Mouse (Mus musculus) myocyte (in vitro differentiated cells): ENCODE measurements around the gene Atf6. TPM values are rescaled to one million over a fixed set of nuclear protein-coding genes. Genes with fewer than 3 reads are reported as not detected.

ENCODE experiments used
- H3K27me3 ChIP-seq: one replicate; pipeline ENCODE4 v1.6.1; 2011; ENCODE audit not compliant: control insufficient read depth, insufficient read depth, insufficient read length
- H3K36me3 ChIP-seq: one replicate; pipeline ENCODE4 v1.6.1; 2011; ENCODE audit not compliant: control insufficient read depth, insufficient read depth
- H3K4me2 ChIP-seq: one replicate; pipeline ENCODE4 v1.6.1; 2011; ENCODE audit warnings: low read depth, control low read depth
- H3K4me3 ChIP-seq: one replicate; pipeline ENCODE4 v1.5.1; 2011; ENCODE audit warnings: mild to moderate bottlenecking, control low read depth, moderate library complexity
- H3K79me2 ChIP-seq: one replicate; pipeline ENCODE4 v1.6.1; 2011; ENCODE audit not compliant: control insufficient read depth, insufficient read depth
- H3ac ChIP-seq: one replicate; pipeline ENCODE4 v1.6.1; 2011; ENCODE audit not compliant: control insufficient read depth, insufficient read length
- CEBPB ChIP-seq: IDR thresholded peaks from 2 replicates; pipeline ENCODE4 v1.6.1; 2011; ENCODE audit warnings: mild to moderate bottlenecking, moderate library complexity; ENCODE audit not compliant: poor library complexity, insufficient read depth, severe bottlenecking
- E2F4 ChIP-seq: IDR thresholded peaks from one replicate; pipeline ENCODE4 v1.6.1; 2011; ENCODE audit warnings: mild to moderate bottlenecking, control low read depth, moderate library complexity; ENCODE audit not compliant: insufficient read depth
- MAX ChIP-seq: IDR thresholded peaks from one replicate; pipeline ENCODE4 v1.6.1; 2011; ENCODE audit warnings: low read depth, mild to moderate bottlenecking, control low read depth
- MYOD1 ChIP-seq, 3 experiments: IDR thresholded peaks; one replicate each; pipeline ENCODE4 v1.6.1; 2011; ENCODE audit warnings: control low read depth in 2 of 3, low read depth in 2 of 3, mild to moderate bottlenecking in 2 of 3, moderate library complexity in 1 of 3; ENCODE audit not compliant: insufficient read length in 2 of 3, control insufficient read depth in 1 of 3
- MYOG ChIP-seq, 3 experiments: IDR thresholded peaks; one replicate each; pipeline ENCODE4 v1.6.1; 2011; ENCODE audit warnings: control low read depth in 2 of 3, low read depth in 2 of 3, mild to moderate bottlenecking in 2 of 3; ENCODE audit not compliant: insufficient read length in 2 of 3, control insufficient read depth in 1 of 3, insufficient read depth in 1 of 3
- POLR2A ChIP-seq: IDR thresholded peaks from one replicate; pipeline ENCODE4 v1.6.1; 2011; ENCODE audit warnings: low read depth, mild to moderate bottlenecking, control low read depth, moderate library complexity; ENCODE audit not compliant: insufficient read length
- POLR2AphosphoS2 ChIP-seq: IDR thresholded peaks from one replicate; pipeline ENCODE4 v1.6.1; 2011; ENCODE audit warnings: low read depth, control low read depth; ENCODE audit not compliant: insufficient read length
- REST ChIP-seq: IDR thresholded peaks from one replicate; pipeline ENCODE4 v1.6.1; 2011; ENCODE audit warnings: mild to moderate bottlenecking, control low read depth, moderate library complexity; ENCODE audit not compliant: insufficient read depth, insufficient read length
- SRF ChIP-seq: IDR thresholded peaks from one replicate; pipeline ENCODE4 v1.6.1; 2011; ENCODE audit warnings: low read depth; ENCODE audit not compliant: control insufficient read depth, insufficient read length
- TCF12 ChIP-seq: IDR thresholded peaks from one replicate; pipeline ENCODE4 v1.6.1; 2011; ENCODE audit warnings: mild to moderate bottlenecking, control low read depth; ENCODE audit not compliant: poor library complexity, insufficient read depth, severe bottlenecking
- TCF3 ChIP-seq: IDR thresholded peaks from one replicate; pipeline ENCODE4 v1.6.1; 2011; ENCODE audit warnings: low read depth, control low read depth; ENCODE audit not compliant: insufficient read length
- USF1 ChIP-seq: IDR thresholded peaks from one replicate; pipeline ENCODE4 v1.6.1; 2011; ENCODE audit warnings: low read depth, mild to moderate bottlenecking, control low read depth, moderate library complexity
- polyA plus RNA-seq: library from polyadenylated mRNA; unstranded; fragments of >200 nt; fragmentation: generic; extraction: Trizol; gene quantifications from one replicate; pipeline ENCODE4 v1.2.1, GENCODE M21; 2012; ENCODE audit warnings: missing spikeins

Gene Atf6
- polyA plus RNA-seq, 1 experiment: 40.2 TPM

- Histone ChIP-seq H3K4me2 (peak overlapping the region; percentile 53), H3K4me3 (no peak overlapping the region), H3K27me3 (no peaks in the 10 kb centered on the region), H3ac (no peak overlapping the region), H3K36me3 (no peaks in the 10 kb centered on the region), H3K79me2 (no peaks in the 10 kb centered on the region)
- no peak for TF ChIP-seq SRF
Measured at GRCm38 (mm10) chr1:170900799-170901467, 33.4 kb upstream of the Atf6 start.

- Histone ChIP-seq H3K79me2 (no peaks in the 10 kb centered on the region), H3K36me3 (no peaks in the 10 kb centered on the region), H3K27me3 (no peaks in the 10 kb centered on the region), H3K4me2 (no peak overlapping the region), H3K4me3 (no peak overlapping the region), H3ac (no peak overlapping the region)
- TF ChIP-seq MAX (no peak), TCF3 (no peak), POLR2A (no peak), USF1 (no peak), MYOD1 (IDR thresholded peaks at IDR 0.05; ENCODE audit: control insufficient read depth in 1 of 3, insufficient read length in 2 of 3, low read depth in 2 of 3) (no peak), REST (no peak), E2F4 (no peak), MYOG (IDR thresholded peaks at IDR 0.05; ENCODE audit: control insufficient read depth in 1 of 3, insufficient read depth in 1 of 3, insufficient read length in 2 of 3, low read depth in 2 of 3) (no peak), TCF12 (no peak), SRF (no peak), CEBPB (no peak), POLR2AphosphoS2 (no peak)
Measured at GRCm38 (mm10) chr1:170898413-170899075, 31.0 kb upstream of the Atf6 start.

GRCm38 (mm10) chr1:170896651-170897281 lies 29.2 kb upstream of the Atf6 start:
- H3K36me3 ChIP-seq: no peaks in the 10 kb centered on the region
- TF ChIP-seq TCF3 (no peak), CEBPB (no peak), USF1 (no peak), E2F4 (no peak), MYOD1 (IDR thresholded peaks at IDR 0.05; ENCODE audit: control insufficient read depth in 1 of 3, insufficient read length in 2 of 3, low read depth in 2 of 3) (no peak), POLR2AphosphoS2 (no peak), POLR2A (no peak), REST (no peak), MAX (no peak), TCF12 (no peak), SRF (no peak), MYOG (IDR thresholded peaks at IDR 0.05; ENCODE audit: control insufficient read depth in 1 of 3, insufficient read depth in 1 of 3, insufficient read length in 2 of 3, low read depth in 2 of 3) (no peak)
- no peak overlapping the region for H3ac ChIP-seq
- H3K27me3 ChIP-seq: no peaks in the 10 kb centered on the region
- H3K4me3 ChIP-seq: no peak overlapping the region
- no peak overlapping the region for H3K4me2 ChIP-seq
- H3K79me2 ChIP-seq: no peaks in the 10 kb centered on the region

GRCm38 (mm10) chr1:170894603-170895602 lies 27.3 kb upstream of the Atf6 start:
- no peak overlapping the region for H3ac ChIP-seq
- TF ChIP-seq TCF3: no peak
- TF ChIP-seq POLR2A: no peak
- no peak for TF ChIP-seq CEBPB
- TF ChIP-seq TCF12: no peak
- TF ChIP-seq MYOD1 (IDR thresholded peaks at IDR 0.05; ENCODE audit: control insufficient read depth in 1 of 3, insufficient read length in 2 of 3, low read depth in 2 of 3): no peak
- no peak for TF ChIP-seq REST
- no peak for TF ChIP-seq POLR2AphosphoS2
- TF ChIP-seq SRF: no peak
- TF ChIP-seq MYOG (IDR thresholded peaks at IDR 0.05; ENCODE audit: control insufficient read depth in 1 of 3, insufficient read depth in 1 of 3, insufficient read length in 2 of 3, low read depth in 2 of 3): no peak
- TF ChIP-seq E2F4: no peak
- no peak for TF ChIP-seq MAX
- no peak for TF ChIP-seq USF1
- H3K4me2 ChIP-seq: no peak overlapping the region
- H3K4me3 ChIP-seq: no peak overlapping the region
- no peaks in the 10 kb centered on the region for H3K36me3 ChIP-seq
- H3K27me3 ChIP-seq: no peaks in the 10 kb centered on the region
- no peaks in the 10 kb centered on the region for H3K79me2 ChIP-seq
